Mouse (Mus musculus) frontal cortex, postnatal 14 days (tissue): ENCODE results near the gene Nkx1-2.

Experiments
- DNase-seq, 2 experiments: peaks; one replicate each; pipeline ENCODE4 v3.0.0; 2022; ENCODE audit warnings: low spot score in 2 of 2

Gene Nkx1-2

GRCm38 (mm10) chr7:132599071-132599975 lies at the start of gene Nkx1-2:
Gene Nkx1-2, minus strand, starts transcription at chr7:132599637.
- no peak for DNase-seq

GRCm38 (mm10) chr7:132646514-132646913 lies 47.1 kb upstream of the Nkx1-2 start:
- no peak for DNase-seq

GRCm38 (mm10) chr7:132644605-132645279 lies 45.3 kb upstream of the Nkx1-2 start:
- no peak for DNase-seq

- no peak for DNase-seq
Observed at GRCm38 (mm10) chr7:132641606-132642005, 42.2 kb upstream of the Nkx1-2 start.

- DNase-seq: no peak
Observed at GRCm38 (mm10) chr7:132640946-132641345, 41.5 kb upstream of the Nkx1-2 start.

GRCm38 (mm10) chr7:132638446-132639087 lies 39.1 kb upstream of the Nkx1-2 start:
- no peak for DNase-seq

GRCm38 (mm10) chr7:132637292-132637691 lies 37.9 kb upstream of the Nkx1-2 start:
- no peak for DNase-seq

GRCm38 (mm10) chr7:132631313-132631712 lies 31.9 kb upstream of the Nkx1-2 start:
- DNase-seq: peak; percentile 31 to 46

- DNase-seq: no peak
Observed at GRCm38 (mm10) chr7:132627448-132627847, 28.0 kb upstream of the Nkx1-2 start.

- no peak for DNase-seq
Observed at GRCm38 (mm10) chr7:132626174-132626573, 26.7 kb upstream of the Nkx1-2 start.

GRCm38 (mm10) chr7:132624161-132624560 lies 24.7 kb upstream of the Nkx1-2 start:
- DNase-seq: no peak

GRCm38 (mm10) chr7:132619975-132620918 lies 20.8 kb upstream of the Nkx1-2 start:
- no peak for DNase-seq

- no peak for DNase-seq
Observed at GRCm38 (mm10) chr7:132619549-132619948, 20.1 kb upstream of the Nkx1-2 start.

- no peak for DNase-seq
Observed at GRCm38 (mm10) chr7:132617021-132617564, 17.7 kb upstream of the Nkx1-2 start.

- DNase-seq: no peak
Observed at GRCm38 (mm10) chr7:132616391-132616790, 17.0 kb upstream of the Nkx1-2 start.

- no peak for DNase-seq
Observed at GRCm38 (mm10) chr7:132615346-132615745, 15.9 kb upstream of the Nkx1-2 start.

- DNase-seq: no peak
Observed at GRCm38 (mm10) chr7:132611530-132611929, 12.1 kb upstream of the Nkx1-2 start.

- peak; percentile 51 to 69 for DNase-seq
Observed at GRCm38 (mm10) chr7:132610468-132611318, 11.3 kb upstream of the Nkx1-2 start, which contains the start of gene Lhpp. Gene Lhpp, plus strand, starts transcription at chr7:132610638.

- DNase-seq: no peak
Observed at GRCm38 (mm10) chr7:132608316-132609020, 9.0 kb upstream of the Nkx1-2 start.
